26 mouse cellular contexts compared by ENCODE assay signal in the genomic region with DNA sequence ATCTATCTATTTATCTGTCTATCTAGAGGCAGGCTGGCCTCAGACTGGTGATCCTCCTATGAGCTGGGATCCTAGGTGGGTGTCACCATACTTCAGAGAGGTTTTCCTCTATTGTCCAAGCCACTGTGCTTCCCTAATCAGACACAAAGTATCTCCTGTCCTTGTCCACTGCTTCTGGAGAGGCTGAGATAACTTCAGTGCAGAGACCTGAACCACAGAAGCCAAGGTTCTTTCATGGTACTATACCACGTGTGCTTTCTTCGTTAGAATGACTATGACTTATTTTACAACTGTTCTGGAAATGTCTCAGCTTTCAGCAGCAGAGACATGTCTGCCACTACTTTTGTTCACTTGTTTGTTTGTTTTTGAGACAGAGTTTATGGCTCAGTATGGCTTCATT. TPM values are rescaled to one million over a fixed set of nuclear protein-coding genes. Genes with fewer than 3 reads are reported as not detected.
DNase-seq lines count a peak whose midpoint lies in the region; ATAC-seq and TF ChIP-seq lines count a peak whose summit lies in the region.
"Had no signal": no experiment of that assay in that cellular context is flagged by ENCODE, and none has a peak within 500 bp of the region (broad histone marks: within the 10 kb centered on the region; RNA-seq: fewer than 3 reads in every experiment).

No protein-coding gene starts in this region.

- no peak overlapping the region for H3K4me3 ChIP-seq in liver, embryonic 11.5 days (ENCODE audit: low read depth, low read length)
- no peak overlapping the region for H3K4me3 ChIP-seq in liver, embryonic 13.5 days (replicated peaks)
- H3K4me3 ChIP-seq in liver, embryonic 16.5 days (ENCODE audit: low read depth, low read length), result no peak overlapping the region
- H3K4me3 ChIP-seq in left cerebral cortex, adult 2 months, result no peak overlapping the region
- H3K4me3 ChIP-seq: gastrocnemius, adult 2 months; heart, adult 2 months; heart, embryonic 10.5 days; heart, embryonic 13.5 days; hindbrain, embryonic 12.5 days; hindbrain, embryonic 15.5 days had no signal

- no peaks in the 10 kb centered on the region for H3K36me3 ChIP-seq in liver, embryonic 11.5 days (ENCODE audit: control insufficient read depth, insufficient read depth, low read length)
- H3K36me3 ChIP-seq in liver, embryonic 13.5 days, result no peaks in the 10 kb centered on the region
- no peaks in the 10 kb centered on the region for H3K36me3 ChIP-seq in liver, embryonic 16.5 days (ENCODE audit: control insufficient read depth, insufficient read depth)
- H3K36me3 ChIP-seq: heart, embryonic 10.5 days; heart, embryonic 13.5 days; hindbrain, embryonic 12.5 days; hindbrain, embryonic 15.5 days had no signal

- TF ChIP-seq CTCF in left cerebral cortex, adult 2 months (IDR thresholded peaks at IDR 0.05), result no peak

- no peaks in the 10 kb centered on the region for H3K27me3 ChIP-seq in liver, embryonic 11.5 days (replicated peaks; ENCODE audit: control insufficient read depth, insufficient read depth, low read length)
- H3K27me3 ChIP-seq in liver, embryonic 13.5 days, result no peaks in the 10 kb centered on the region
- H3K27me3 ChIP-seq in liver, embryonic 16.5 days (ENCODE audit: control insufficient read depth, insufficient read depth, low read depth, low read length), result no peaks in the 10 kb centered on the region
- H3K27me3 ChIP-seq: heart, embryonic 13.5 days; hindbrain, embryonic 12.5 days; hindbrain, embryonic 15.5 days; Patski had no signal

- peaks cover 14% of the 10 kb centered on the region for H3K4me1 ChIP-seq in liver, embryonic 11.5 days (replicated peaks; ENCODE audit: control insufficient read depth, insufficient read depth, low read length)
- peaks cover 55% of the 10 kb centered on the region for H3K4me1 ChIP-seq in liver, embryonic 13.5 days (replicated peaks)
- peaks cover 30% of the 10 kb centered on the region for H3K4me1 ChIP-seq in liver, embryonic 16.5 days (ENCODE audit: control insufficient read depth, low read depth, low read length)

- peak; percentile 57 for ATAC-seq in liver, embryonic 11.5 days (replicated peaks; ENCODE audit: low FRiP score)
- peak; percentile 67 for ATAC-seq in liver, embryonic 13.5 days (ENCODE audit: low read depth)
- no peak for ATAC-seq in liver, embryonic 16.5 days (ENCODE audit: low read depth)
- peak; percentile 74 for ATAC-seq in megakaryocyte-erythroid progenitor cell, adult 5-6 weeks (replicated peaks; ENCODE audit: low FRiP score, low TSS enrichment, poor library complexity, severe bottlenecking)
- ATAC-seq: forebrain, postnatal 0 days; Patski had no signal

- H3K9ac ChIP-seq in liver, embryonic 11.5 days (ENCODE audit: low read depth, low read length), result no peak overlapping the region
- H3K9ac ChIP-seq in liver, embryonic 13.5 days, result peak overlapping the region; percentile 22; the same call in 1 of the 2 replicates
- H3K9ac ChIP-seq in liver, embryonic 16.5 days (ENCODE audit: low read depth, low read length), result no peak overlapping the region
- H3K9ac ChIP-seq: forebrain, postnatal 0 days; heart, embryonic 13.5 days; hindbrain, embryonic 12.5 days; hindbrain, embryonic 15.5 days had no signal

- no peaks in the 10 kb centered on the region for H3K9me3 ChIP-seq in liver, embryonic 11.5 days (ENCODE audit: control insufficient read depth, low read length)
- H3K9me3 ChIP-seq in liver, embryonic 13.5 days (replicated peaks), result no peaks in the 10 kb centered on the region
- H3K9me3 ChIP-seq in liver, embryonic 16.5 days (replicated peaks; ENCODE audit: control insufficient read depth, low read length), result no peaks in the 10 kb centered on the region
- H3K9me3 ChIP-seq: heart, embryonic 10.5 days; hindbrain, embryonic 12.5 days; hindbrain, embryonic 15.5 days had no signal

- no peak overlapping the region for H3K27ac ChIP-seq in liver, embryonic 11.5 days (ENCODE audit: low read depth, low read length)
- H3K27ac ChIP-seq in liver, embryonic 13.5 days, result peak overlapping the region; percentile 57
- H3K27ac ChIP-seq in liver, embryonic 16.5 days (ENCODE audit: low read length), result 0 out of 2 replicates have a peak overlapping the region, but pooled peaks have one; percentile 21
- H3K27ac ChIP-seq in left cerebral cortex, adult 2 months, result no peak overlapping the region
- H3K27ac ChIP-seq: gastrocnemius, adult 2 months; heart, adult 2 months; heart, embryonic 13.5 days; hindbrain, embryonic 12.5 days; hindbrain, embryonic 15.5 days had no signal

- no peak for DNase-seq in liver, embryonic 11.5 days (ENCODE audit: low spot score)
- DNase-seq in liver, result no peak
- no peak for DNase-seq in liver, embryonic 13.5 days
- no peak for DNase-seq in left cerebral cortex, adult 2 months (ENCODE audit: extremely low spot score in 1 of 2, low spot score in 2 of 2)
- no peak for DNase-seq in lung, adult 18-20 months
- DNase-seq in lung, postnatal 25 days (ENCODE audit: low spot score), result no peak
- DNase-seq: adrenal gland, adult 2 months; adrenal gland, postnatal 14 days; cerebellum, adult 11-12 months; cerebellum, adult 8-10 months; cerebellum, postnatal 10 days; cerebellum, postnatal 36 days; forebrain, postnatal 0 days; gastrocnemius, adult 2 months; gastrocnemius, postnatal 36 days; heart, adult 2 months; heart, postnatal 14 days had no signal

- H3K4me2 ChIP-seq in liver, embryonic 11.5 days, result no peak overlapping the region
- H3K4me2 ChIP-seq in liver, embryonic 13.5 days, result no peak overlapping the region
- H3K4me2 ChIP-seq in liver, embryonic 16.5 days (ENCODE audit: low read depth, low read length), result no peak overlapping the region
- H3K4me2 ChIP-seq: heart, embryonic 13.5 days; hindbrain, embryonic 12.5 days; hindbrain, embryonic 15.5 days had no signal

- 40% methylated on average over 2 of the region's 2 CpGs for WGBS in liver, embryonic 11.5 days
- 12% methylated on average over 2 of the region's 2 CpGs for WGBS in liver, embryonic 13.5 days (ENCODE audit: insufficient replicate concordance)
- 23% methylated on average over 2 of the region's 2 CpGs for WGBS in liver, embryonic 16.5 days (ENCODE audit: insufficient replicate concordance)

- intact Hi-C loops in left cerebral cortex, adult 2 months (cut with DNase I), result no loop called here

RNA-seq across cellular contexts. Expression of a gene that starts 22.2 kb away (rescaled TPM):
- polyA plus RNA-seq in liver, embryonic 11.5 days (2014; fragmentation: Nextera tagmentation; extraction: Ambion mirVana), result 0.21 and 0.52 TPM in 2 replicates
- 1.3 and 1.8 TPM in 2 replicates for polyA plus RNA-seq in liver, embryonic 13.5 days (2015; fragmentation: Nextera tagmentation; extraction: Ambion mirVana)
- polyA plus RNA-seq in liver, embryonic 16.5 days (2015; fragmentation: Nextera tagmentation; extraction: Ambion mirVana), result 1.7 TPM in 2 replicates
- 0.27 and 0.57 TPM in 2 replicates for total RNA-seq in megakaryocyte-erythroid progenitor cell, adult 5-6 weeks (2014; fragmentation: Nextera tagmentation)
- 1.2 and 2.1 TPM in 2 replicates for total RNA-seq in megakaryocyte-erythroid progenitor cell, adult 5-6 weeks (2017)
- 10 to 100 TPM; 28.9 to 30.8 TPM for total RNA-seq in left cerebral cortex, adult 2 months (2021)
- total RNA-seq: granulocyte monocyte progenitor cell, adult 5-6 weeks; hematopoietic stem cell, adult 5-6 weeks had no signal

RNA-seq across cellular contexts. Expression of a gene that starts 44.1 kb away (rescaled TPM):
- 30.0 and 34.3 TPM in 2 replicates for polyA plus RNA-seq in liver, embryonic 11.5 days (2014; fragmentation: Nextera tagmentation; extraction: Ambion mirVana)
- polyA plus RNA-seq in liver, embryonic 13.5 days (2015; fragmentation: Nextera tagmentation; extraction: Ambion mirVana), result 21.1 and 21.2 TPM in 2 replicates
- 16.7 and 18.4 TPM in 2 replicates for polyA plus RNA-seq in liver, embryonic 16.5 days (2015; fragmentation: Nextera tagmentation; extraction: Ambion mirVana)
- total RNA-seq in megakaryocyte-erythroid progenitor cell, adult 5-6 weeks (2014; fragmentation: Nextera tagmentation), result 35.6 and 62.7 TPM in 2 replicates
- total RNA-seq in megakaryocyte-erythroid progenitor cell, adult 5-6 weeks (2017), result 10.6 and 13.0 TPM in 2 replicates
- 10 to 100 TPM; 32.9 to 40.3 TPM for total RNA-seq in left cerebral cortex, adult 2 months (2021)

RNA-seq across cellular contexts. Expression of a gene that starts 44.2 kb away (rescaled TPM):
- 25.0 and 26.8 TPM in 2 replicates for polyA plus RNA-seq in liver, embryonic 11.5 days (2014; fragmentation: Nextera tagmentation; extraction: Ambion mirVana)
- polyA plus RNA-seq in liver, embryonic 13.5 days (2015; fragmentation: Nextera tagmentation; extraction: Ambion mirVana), result 15.5 and 18.6 TPM in 2 replicates
- 11.6 and 12.2 TPM in 2 replicates for polyA plus RNA-seq in liver, embryonic 16.5 days (2015; fragmentation: Nextera tagmentation; extraction: Ambion mirVana)
- total RNA-seq in megakaryocyte-erythroid progenitor cell, adult 5-6 weeks (2014; fragmentation: Nextera tagmentation), result 25.7 and 36.9 TPM in 2 replicates
- 27.9 and 54.3 TPM in 2 replicates for total RNA-seq in megakaryocyte-erythroid progenitor cell, adult 5-6 weeks (2017)
- total RNA-seq in left cerebral cortex, adult 2 months (2021), result 10 to 100 TPM; 17.3 to 19.9 TPM

Comparison
In these comparisons a context has a peak if more than half of its experiments do, and no peak if none do; other contexts are left out.
1. H3K27ac ChIP-seq: peak in liver, embryonic 13.5 days (single experiment) and liver, embryonic 16.5 days (single experiment); none in liver, embryonic 11.5 days (single experiment) and left cerebral cortex, adult 2 months (single experiment).